Mouse (Mus musculus) urinary bladder, adult 18-20 months (tissue): ENCODE data around the gene Gm21874.
"Not testable (repeated sequence)": the region's sequence is repeated elsewhere in the genome, so short reads cannot be mapped to it uniquely, and the experiment has no call there.

Experiments
- DNase-seq, 2 experiments: peaks; one replicate each; pipeline ENCODE4 v3.0.0; 2022; ENCODE audit warnings: low spot score in 2 of 2, mixed read lengths in 2 of 2

Gm21874 gene

DNA sequence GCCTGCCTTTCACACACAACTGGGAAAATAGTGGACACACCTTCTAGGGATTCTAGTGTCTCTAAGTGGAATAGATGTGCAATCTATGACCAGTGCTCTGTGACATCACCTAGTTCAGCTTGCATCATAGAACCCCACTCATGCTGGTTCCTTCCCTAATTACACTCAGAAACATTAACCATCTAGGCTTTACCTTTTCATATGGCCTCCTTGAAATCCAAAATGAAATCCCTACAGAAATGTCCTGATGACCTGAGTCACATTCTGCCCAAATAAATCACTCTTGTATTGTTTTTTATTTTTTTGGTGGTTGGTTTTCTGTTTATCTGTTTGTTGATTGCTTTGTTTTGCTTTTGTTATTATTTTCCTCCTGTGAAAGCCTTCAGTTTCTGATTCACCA lies at the start of gene Gm21874:
Gene Gm21874, minus strand, starts transcription at position 101 of the 400 bp plus-strand sequence.
- not testable (repeated sequence) for DNase-seq
